26 mouse cellular contexts compared by ENCODE assay signal in the genomic region with DNA sequence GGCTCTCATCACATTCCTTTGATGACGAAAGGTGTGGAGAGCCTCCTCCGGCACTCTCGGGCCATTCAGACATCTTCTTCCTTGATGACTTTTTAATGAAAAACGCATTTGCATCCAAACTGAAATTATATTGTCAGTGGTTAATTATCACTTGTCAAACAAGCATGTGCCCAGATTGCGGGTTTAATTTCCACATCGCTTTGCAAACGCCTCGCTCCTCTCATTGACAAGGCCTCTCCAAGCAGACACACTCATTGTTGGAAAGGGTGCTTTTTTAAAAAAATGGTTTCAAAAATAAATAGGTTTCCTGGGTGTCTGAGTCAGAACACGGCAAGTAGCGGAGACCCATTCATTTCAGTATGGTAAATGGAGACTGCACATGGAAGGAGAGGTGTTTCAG.
"Had no signal": no experiment of that assay in that cellular context is flagged by ENCODE, and none has a peak within 500 bp of the region (broad histone marks: within the 10 kb centered on the region; RNA-seq: fewer than 3 reads in every experiment).

No protein-coding gene starts in this region.

- H3K9me3 ChIP-seq: heart, embryonic 13.5 days; heart, embryonic 15.5 days; hindbrain, embryonic 13.5 days; hindbrain, embryonic 15.5 days; kidney, embryonic 15.5 days; limb, embryonic 13.5 days; limb, embryonic 15.5 days; liver, embryonic 12.5 days had no signal

- H3K4me3 ChIP-seq: heart, adult 2 months; heart, embryonic 13.5 days; heart, embryonic 15.5 days; hindbrain, embryonic 13.5 days; hindbrain, embryonic 15.5 days; kidney, embryonic 15.5 days; limb, embryonic 13.5 days; limb, embryonic 15.5 days; liver, embryonic 12.5 days had no signal

- H3K4me1 ChIP-seq: heart, embryonic 13.5 days; heart, embryonic 15.5 days; hindbrain, embryonic 15.5 days; kidney, embryonic 15.5 days; limb, embryonic 13.5 days; limb, embryonic 15.5 days; liver, embryonic 12.5 days had no signal

- DNase-seq: gastrocnemius, postnatal 14 days; gastrocnemius, postnatal 36 days; heart, adult 11 months; heart, adult 2 months; heart, postnatal 14 days; heart, postnatal 36 days; kidney, adult 11 months; kidney, adult 2 months; kidney, adult 9 months; kidney, postnatal 14 days; kidney, postnatal 36 days; layer of hippocampus, postnatal 36 days; left cerebral cortex, postnatal 4 days had no signal

- H3K4me2 ChIP-seq: heart, embryonic 11.5 days; heart, embryonic 13.5 days; heart, embryonic 15.5 days; hindbrain, embryonic 13.5 days; hindbrain, embryonic 15.5 days; kidney, embryonic 15.5 days; limb, embryonic 13.5 days; limb, embryonic 15.5 days; liver, embryonic 12.5 days had no signal

- ATAC-seq: hindbrain, postnatal 0 days; intestine, embryonic 16.5 days; liver, embryonic 12.5 days had no signal

- H3K27me3 ChIP-seq: heart, embryonic 13.5 days; heart, embryonic 15.5 days; hindbrain, embryonic 15.5 days; limb, embryonic 13.5 days; limb, embryonic 15.5 days; liver, embryonic 12.5 days had no signal

- H3K36me3 ChIP-seq: heart, embryonic 13.5 days; heart, embryonic 15.5 days; hindbrain, embryonic 13.5 days; hindbrain, embryonic 15.5 days; kidney, embryonic 15.5 days; limb, embryonic 13.5 days; limb, embryonic 15.5 days; liver, embryonic 12.5 days had no signal

- H3K9ac ChIP-seq: heart, embryonic 13.5 days; heart, embryonic 15.5 days; hindbrain, embryonic 13.5 days; hindbrain, embryonic 15.5 days; kidney, embryonic 15.5 days; limb, embryonic 13.5 days; limb, embryonic 15.5 days; liver, embryonic 12.5 days; liver, embryonic 14.5 days had no signal

- H3K27ac ChIP-seq: heart, adult 2 months; heart, embryonic 13.5 days; heart, embryonic 15.5 days; hindbrain, embryonic 13.5 days; hindbrain, embryonic 15.5 days; hindbrain, postnatal 0 days; kidney, embryonic 15.5 days; kidney, postnatal 0 days; limb, embryonic 13.5 days; limb, embryonic 15.5 days; liver, embryonic 12.5 days; liver, embryonic 14.5 days had no signal
